Mouse (Mus musculus) liver, embryonic 13.5 days (tissue): ENCODE results near the gene Spaar. TPM values are rescaled to one million over a fixed set of nuclear protein-coding genes. Genes with fewer than 3 reads are reported as not detected.

Source experiments
- ATAC-seq: fragments of 200-750 bp; cut with Nextera tagmentation; 2 replicates; pipeline ENCODE4 v1.8.0; 2017; ENCODE audit warnings: low read depth, mild to moderate bottlenecking, moderate number of reproducible peaks, moderate library complexity
- DNase-seq: peaks from one replicate; pipeline ENCODE4 v3.0.0; 2022
- H3K27ac ChIP-seq: fragments of 300-500 bp; sonication (generic); 2 replicates; pipeline ENCODE4 v1.5.1; 2015; ENCODE audit warnings: moderate library complexity, mild to moderate bottlenecking, inconsistent platforms
- H3K27me3 ChIP-seq: fragments of 300-500 bp; sonication (generic); 2 replicates; pipeline ENCODE4 v1.6.1; 2015; ENCODE audit warnings: mild to moderate bottlenecking, inconsistent platforms
- H3K36me3 ChIP-seq: fragments of 300-500 bp; sonication (generic); 2 replicates; pipeline ENCODE4 v1.6.1; 2015; ENCODE audit warnings: mild to moderate bottlenecking, inconsistent platforms
- H3K4me1 ChIP-seq: fragments of 300-500 bp; sonication (generic); replicated peaks from 2 replicates; pipeline ENCODE4 v1.6.1; 2015; ENCODE audit warnings: inconsistent platforms
- H3K4me2 ChIP-seq: fragments of 300-500 bp; sonication (generic); 2 replicates; pipeline ENCODE4 v1.6.1; 2015; ENCODE audit warnings: inconsistent platforms, mild to moderate bottlenecking, moderate library complexity
- H3K4me3 ChIP-seq: fragments of 300-500 bp; sonication (generic); replicated peaks from 2 replicates; pipeline ENCODE4 v1.5.1; 2015; ENCODE audit warnings: mild to moderate bottlenecking, inconsistent platforms
- H3K9ac ChIP-seq: fragments of 300-500 bp; sonication (generic); 2 replicates; pipeline ENCODE4 v1.6.1; 2015; ENCODE audit warnings: mild to moderate bottlenecking, inconsistent platforms
- H3K9me3 ChIP-seq: fragments of 300-500 bp; sonication (generic); replicated peaks from 2 replicates; pipeline ENCODE4 v1.6.1; 2016; ENCODE audit warnings: inconsistent platforms
- WGBS: fragments of 180-500 bp; shearing (Covaris S2); methylation state at CpG from one replicate; pipeline ENCODE4 v1.1.7; 2015; ENCODE audit not compliant: insufficient replicate concordance; 5-methylcytosine and 5-hydroxymethylcytosine counted together
- polyA plus RNA-seq: library from polyadenylated mRNA; unstranded; fragments of >200 nt; fragmentation: Nextera tagmentation; extraction: Ambion mirVana; gene quantifications from 2 replicates; pipeline ENCODE4 v1.2.1, GENCODE M21; 2015

Spaar gene
- not detected in 2 replicates for polyA plus RNA-seq

DNA sequence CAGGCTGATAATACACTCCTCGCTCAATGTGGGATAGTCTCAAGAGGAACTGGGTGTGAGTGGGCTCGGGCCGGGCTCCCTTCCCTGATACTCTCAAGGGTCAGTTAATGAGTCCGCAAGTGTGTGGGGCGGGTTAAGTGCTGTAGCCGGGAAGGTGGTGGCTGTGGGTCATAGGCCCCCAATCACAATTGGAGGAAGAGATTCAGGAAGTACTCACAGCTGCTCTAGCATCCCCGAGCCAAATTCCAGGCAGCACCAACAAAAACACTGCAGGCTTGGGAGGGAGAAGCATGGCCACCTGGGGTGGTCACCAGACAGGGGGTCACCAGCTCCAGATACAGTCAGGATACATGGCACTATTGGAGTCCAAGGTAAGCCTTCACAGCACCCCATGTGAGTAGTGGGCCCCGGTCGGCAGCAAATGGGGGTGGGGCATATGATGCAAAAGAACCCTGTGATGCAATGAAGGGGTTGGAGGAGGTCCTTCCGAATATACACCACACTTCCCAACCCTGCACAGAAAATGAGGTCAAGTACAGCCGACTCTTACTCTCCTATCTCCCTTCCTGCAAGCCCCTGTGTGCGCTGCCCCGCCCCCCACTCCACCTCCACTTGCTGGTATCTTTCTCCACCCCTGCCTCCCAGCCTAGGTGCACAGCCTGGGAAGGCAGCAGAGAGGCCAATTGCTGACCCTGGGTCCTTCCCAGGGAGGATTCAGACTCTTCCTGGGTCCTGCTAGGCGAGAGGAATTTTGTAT is at the start of gene Spaar:
Gene Spaar (plus strand): TSS at position 241 of the 757 bp plus-strand sequence.
- WGBS = 19% methylated on average over 14 of the region's 14 CpGs
- Histone ChIP-seq H3K27ac (peak within 1 kb of the TSS; percentile 64), H3K27me3 (no peaks in the 10 kb centered on the region), H3K4me2 (peak within 1 kb of the TSS; percentile 28), H3K4me3 (no peak within 1 kb of the TSS), H3K36me3 (no peaks in the 10 kb centered on the region), H3K4me1 (peaks cover 54% of the 10 kb centered on the region), H3K9ac (no peak within 1 kb of the TSS), H3K9me3 (no peaks in the 10 kb centered on the region)
- DNase-seq (peak; percentile 22), ATAC-seq (peak; percentile 49; the same call in 1 of the 2 replicates)

DNA sequence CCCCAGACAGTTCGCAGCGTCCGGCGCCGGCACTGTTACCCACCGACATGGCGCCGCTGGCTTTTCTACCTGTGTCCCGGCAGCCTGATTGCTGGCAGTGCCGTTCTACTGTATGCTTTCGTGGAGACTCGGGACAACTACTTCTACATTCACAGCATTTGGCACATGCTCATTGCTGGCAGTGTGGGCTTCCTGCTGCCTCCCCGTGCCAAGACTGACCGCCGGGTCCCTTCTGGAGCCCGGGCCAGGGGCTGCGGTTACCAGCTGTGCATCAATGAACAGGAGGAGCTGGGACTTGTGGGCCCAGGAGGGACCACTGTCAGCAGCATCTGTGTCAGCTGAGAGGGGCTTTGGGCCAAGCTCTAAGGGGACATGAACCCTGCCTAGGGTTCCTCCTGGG is 39.8 kb upstream of the Spaar start:
- Histone ChIP-seq H3K4me1 (peaks cover 26% of the 10 kb centered on the region), H3K36me3 (no peaks in the 10 kb centered on the region), H3K9me3 (no peaks in the 10 kb centered on the region), H3K9ac (no peak overlapping the region), H3K4me3 (no peak overlapping the region), H3K4me2 (no peak overlapping the region), H3K27ac (no peak overlapping the region), H3K27me3 (no peaks in the 10 kb centered on the region)
- ATAC-seq (no peak), DNase-seq (no peak)
- WGBS = 83% methylated on average over 17 of the region's 17 CpGs

DNA sequence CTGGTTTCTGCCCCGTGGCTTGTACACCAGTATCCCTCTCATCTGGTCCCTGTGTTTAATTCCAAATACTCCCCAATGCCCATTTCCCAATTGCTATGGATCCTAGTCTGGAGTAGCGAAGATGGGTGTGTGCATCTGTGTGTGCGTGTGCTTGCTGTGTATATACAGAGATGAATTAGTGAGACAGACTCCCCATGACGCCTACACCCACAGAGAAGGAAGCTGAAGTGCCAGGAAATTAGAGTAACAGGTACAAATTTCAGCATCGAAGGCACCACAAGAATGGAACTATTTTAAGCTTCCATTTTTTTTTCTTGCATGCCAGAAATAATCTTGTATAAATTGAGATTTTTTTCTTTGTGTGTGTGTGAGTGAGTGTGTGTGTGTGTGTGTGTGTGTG is 38.8 kb upstream of the Spaar start:
- Histone ChIP-seq H3K36me3 (no peaks in the 10 kb centered on the region), H3K9me3 (no peaks in the 10 kb centered on the region), H3K4me2 (no peak overlapping the region), H3K4me3 (no peak overlapping the region), H3K9ac (no peak overlapping the region), H3K27me3 (no peaks in the 10 kb centered on the region), H3K27ac (no peak overlapping the region), H3K4me1 (peaks cover 35% of the 10 kb centered on the region)
- 62% methylated on average over 5 of the region's 5 CpGs for WGBS
- no peak for DNase-seq
- no peak for ATAC-seq

DNA sequence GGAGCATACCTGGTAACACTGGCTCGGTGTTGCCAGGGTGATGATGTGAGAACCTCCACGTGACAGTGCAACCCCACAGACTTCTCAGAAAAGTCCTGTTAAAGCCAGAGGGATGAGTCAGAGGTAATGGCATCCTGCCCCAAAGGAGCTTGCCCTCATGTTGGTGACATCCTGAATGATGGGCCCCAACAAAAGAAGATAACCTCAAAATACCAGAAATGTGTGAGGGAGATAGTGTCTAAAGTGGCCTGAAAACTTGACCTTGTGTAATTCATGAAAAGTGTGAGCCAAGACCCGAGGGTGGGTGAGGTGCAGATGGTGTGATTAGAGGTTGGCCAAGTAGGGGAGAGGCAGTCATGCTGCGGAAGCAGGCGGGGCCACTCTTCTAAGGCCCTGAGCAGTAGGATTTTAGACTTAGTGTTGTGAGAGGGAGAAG is 36.0 kb upstream of the Spaar start:
- H3K4me3 ChIP-seq = no peak overlapping the region
- peaks cover 35% of the 10 kb centered on the region for H3K4me1 ChIP-seq
- no peak overlapping the region for H3K27ac ChIP-seq
- no peaks in the 10 kb centered on the region for H3K36me3 ChIP-seq
- 17% methylated on average over 5 of the region's 5 CpGs for WGBS
- peaks cover 10% of the 10 kb centered on the region for H3K27me3 ChIP-seq
- H3K4me2 ChIP-seq = no peak overlapping the region
- DNase-seq (no peak), ATAC-seq (peak; percentile 50)
- H3K9ac ChIP-seq = no peak overlapping the region
- no peaks in the 10 kb centered on the region for H3K9me3 ChIP-seq

DNA sequence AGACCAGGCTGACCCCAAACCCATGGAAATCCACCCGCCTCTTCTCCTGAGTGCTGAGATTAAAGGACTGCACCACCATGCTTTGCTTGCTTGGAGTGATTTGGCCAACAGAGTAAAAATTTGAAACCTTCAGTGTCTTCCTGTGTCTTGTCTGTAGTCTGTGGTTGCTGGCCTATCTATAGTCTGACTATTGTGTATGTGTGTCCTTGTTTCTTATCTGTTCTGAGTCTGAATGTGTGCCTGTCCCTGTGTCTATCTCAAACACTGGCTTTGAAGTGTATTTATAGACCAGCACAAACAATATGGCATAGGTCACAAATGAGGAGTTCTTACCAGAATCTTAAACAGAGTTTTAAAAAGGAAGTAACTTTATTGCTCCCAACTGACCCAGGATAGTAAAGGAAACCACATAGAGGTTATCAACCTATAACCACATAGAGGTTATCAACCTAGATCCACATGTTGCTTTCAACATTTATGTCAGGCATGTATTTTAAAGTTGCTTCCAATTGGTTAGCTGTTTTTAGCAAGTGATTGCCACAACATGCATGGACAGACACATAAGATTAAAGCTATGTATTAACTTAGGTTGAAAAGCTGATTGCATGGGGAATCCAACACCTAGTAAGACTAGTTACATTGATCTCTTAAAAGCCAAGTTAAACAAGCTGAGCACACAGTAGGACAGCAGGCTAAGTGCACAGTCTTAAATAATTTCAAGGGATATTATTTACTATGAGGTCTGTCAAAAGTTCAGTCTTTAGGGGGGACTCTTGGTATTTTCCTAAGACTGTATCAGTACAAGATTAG is 35.2 kb upstream of the Spaar start:
- Histone ChIP-seq H3K4me2 (no peak overlapping the region), H3K36me3 (no peaks in the 10 kb centered on the region), H3K9ac (no peak overlapping the region), H3K27ac (no peak overlapping the region; the same call in 1 of the 2 replicates), H3K27me3 (peaks cover 10% of the 10 kb centered on the region), H3K9me3 (no peaks in the 10 kb centered on the region), H3K4me1 (peaks cover 35% of the 10 kb centered on the region), H3K4me3 (no peak overlapping the region)
- peak; percentile 40; the same call in 1 of the 2 replicates for ATAC-seq
- DNase-seq = no peak
- WGBS = 30% methylated on average over 1 of the region's 1 CpGs

DNA sequence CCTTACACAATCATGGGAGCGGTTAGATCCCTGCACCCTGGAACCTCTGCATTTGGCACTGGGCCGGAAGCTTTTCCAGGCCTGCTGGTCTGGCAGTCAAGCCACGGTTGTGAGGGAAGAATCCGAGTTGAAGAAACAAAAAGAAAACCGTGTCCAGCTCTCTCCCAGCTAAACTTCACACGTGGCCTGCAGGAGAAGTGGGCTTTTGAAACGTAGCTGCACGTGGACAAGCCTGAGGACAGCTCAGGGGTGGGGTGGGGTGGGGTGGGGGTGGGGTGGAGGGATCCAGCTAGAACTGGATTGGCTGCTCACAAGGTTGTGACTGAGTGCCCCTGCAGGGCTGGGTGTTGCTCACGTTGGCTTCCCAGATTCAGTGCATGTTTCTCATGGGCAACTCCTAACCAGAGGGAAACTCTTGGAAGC is 34.6 kb upstream of the Spaar start:
- no peak for DNase-seq
- no peak overlapping the region for H3K9ac ChIP-seq
- H3K9me3 ChIP-seq = no peaks in the 10 kb centered on the region
- no peak overlapping the region for H3K4me3 ChIP-seq
- H3K4me1 ChIP-seq = peaks cover 35% of the 10 kb centered on the region
- ATAC-seq = 0 out of 2 replicates have a peak, but pooled peaks have one; percentile 50
- H3K36me3 ChIP-seq = no peaks in the 10 kb centered on the region
- WGBS = 29% methylated on average over 9 of the region's 9 CpGs
- no peak overlapping the region for H3K27ac ChIP-seq
- H3K27me3 ChIP-seq = peaks cover 10% of the 10 kb centered on the region
- H3K4me2 ChIP-seq = no peak overlapping the region

DNA sequence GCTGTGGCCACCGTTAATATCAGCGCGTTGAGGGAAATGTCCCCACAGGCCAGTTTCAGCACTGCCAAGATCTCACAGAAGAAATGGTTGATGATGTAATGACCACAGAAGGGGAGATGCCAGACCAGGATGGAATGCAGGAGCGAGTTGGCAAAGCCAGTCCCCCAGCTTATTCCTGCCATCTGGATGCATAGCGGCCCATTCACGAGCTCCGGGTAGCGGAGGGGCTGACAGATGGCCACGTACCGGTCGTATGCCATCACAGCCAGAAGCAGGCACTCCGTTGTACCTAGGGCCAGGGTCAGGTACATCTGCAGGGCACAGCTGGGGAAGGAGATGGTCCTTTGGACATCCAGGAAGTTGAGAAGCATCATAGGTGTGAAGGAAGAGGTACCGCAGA is 33.3 kb upstream of the Spaar start:
- Histone ChIP-seq H3K27me3 (peaks cover 14% of the 10 kb centered on the region), H3K4me2 (no peak overlapping the region), H3K27ac (no peak overlapping the region), H3K4me1 (peaks cover 35% of the 10 kb centered on the region), H3K9me3 (no peaks in the 10 kb centered on the region), H3K4me3 (no peak overlapping the region), H3K36me3 (no peaks in the 10 kb centered on the region), H3K9ac (no peak overlapping the region)
- ATAC-seq (no peak), DNase-seq (no peak)
- WGBS = 87% methylated on average over 13 of the region's 13 CpGs

DNA sequence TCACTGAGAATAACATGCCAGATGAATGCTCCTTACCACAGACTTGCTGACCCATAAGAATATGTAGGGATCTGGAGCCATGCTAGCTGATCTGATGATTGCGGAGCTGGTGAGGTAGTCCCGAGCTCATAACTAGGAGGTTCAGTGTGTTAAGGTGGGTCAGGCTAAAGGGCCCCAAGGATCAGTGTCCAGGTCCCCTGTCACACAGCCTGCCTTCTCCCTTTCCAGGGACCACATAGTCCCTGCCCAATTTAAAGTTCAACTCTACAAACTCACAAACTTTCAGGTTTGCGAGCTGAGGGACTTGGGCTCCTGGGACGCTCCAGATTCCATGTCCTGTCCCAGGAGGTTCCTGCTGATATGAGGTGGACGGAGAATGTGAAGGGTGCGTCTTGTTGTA is 29.1 kb upstream of the Spaar start, which contains the start of gene Olfr70:
Gene Olfr70 (minus strand): TSS at position 101 of the 400 bp plus-strand sequence.
- 77% methylated on average over 6 of the region's 6 CpGs for WGBS
- Histone ChIP-seq H3K4me2 (no peak within 1 kb of the TSS), H3K27ac (no peak within 1 kb of the TSS), H3K4me3 (no peak within 1 kb of the TSS), H3K36me3 (no peaks in the 10 kb centered on the region), H3K27me3 (peaks cover 14% of the 10 kb centered on the region), H3K9ac (no peak within 1 kb of the TSS), H3K4me1 (peaks cover 2% of the 10 kb centered on the region), H3K9me3 (no peaks in the 10 kb centered on the region)
- ATAC-seq (no peak), DNase-seq (no peak)

DNA sequence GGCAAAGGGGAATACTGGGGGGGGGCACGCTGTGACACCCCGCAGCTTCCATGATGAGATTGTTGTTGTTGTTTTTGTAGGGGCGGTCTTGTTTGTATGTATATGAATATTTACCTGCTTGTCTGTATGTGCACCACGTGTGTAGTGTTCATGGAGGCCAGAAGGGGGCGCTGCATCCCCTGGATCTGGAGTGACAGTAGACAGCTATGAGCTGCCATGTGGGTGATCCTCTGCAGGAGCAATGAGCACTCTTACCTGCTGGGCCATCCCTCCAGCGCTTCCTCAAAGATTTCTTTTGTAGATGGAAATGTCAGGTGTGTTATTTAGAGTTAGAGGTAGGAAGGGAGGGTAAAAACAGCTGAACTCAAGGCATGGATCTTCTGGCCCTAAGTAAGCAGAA is 26.4 kb upstream of the Spaar start:
- WGBS = 65% methylated on average over 6 of the region's 6 CpGs
- Histone ChIP-seq H3K9me3 (no peaks in the 10 kb centered on the region), H3K27me3 (peaks cover 10% of the 10 kb centered on the region; the same call in 1 of the 2 replicates), H3K27ac (no peak overlapping the region), H3K9ac (no peak overlapping the region), H3K4me1 (no peaks in the 10 kb centered on the region), H3K4me2 (no peak overlapping the region), H3K36me3 (no peaks in the 10 kb centered on the region), H3K4me3 (no peak overlapping the region)
- DNase-seq = no peak
- ATAC-seq = no peak

DNA sequence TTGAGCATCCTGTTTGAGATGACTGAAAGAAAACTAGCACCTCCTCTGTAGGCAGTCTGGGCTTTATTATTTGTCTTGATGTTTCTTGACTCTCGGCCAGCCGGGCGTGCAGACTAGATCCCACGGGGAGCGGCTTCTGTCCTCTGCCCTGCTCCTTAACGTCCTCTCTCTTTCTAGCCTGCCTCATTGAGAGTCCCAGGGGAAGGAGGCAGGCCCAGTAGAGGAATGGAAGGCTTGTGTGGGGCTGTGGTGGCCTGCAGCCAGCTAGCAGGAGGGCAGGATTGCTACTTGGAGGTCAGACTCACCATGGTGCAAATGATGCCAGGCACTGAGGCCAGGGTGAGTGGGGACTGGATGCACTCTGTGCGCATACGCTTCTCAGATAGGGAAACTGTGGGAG is 26.0 kb upstream of the Spaar start:
- H3K4me2 ChIP-seq = no peak overlapping the region

DNA sequence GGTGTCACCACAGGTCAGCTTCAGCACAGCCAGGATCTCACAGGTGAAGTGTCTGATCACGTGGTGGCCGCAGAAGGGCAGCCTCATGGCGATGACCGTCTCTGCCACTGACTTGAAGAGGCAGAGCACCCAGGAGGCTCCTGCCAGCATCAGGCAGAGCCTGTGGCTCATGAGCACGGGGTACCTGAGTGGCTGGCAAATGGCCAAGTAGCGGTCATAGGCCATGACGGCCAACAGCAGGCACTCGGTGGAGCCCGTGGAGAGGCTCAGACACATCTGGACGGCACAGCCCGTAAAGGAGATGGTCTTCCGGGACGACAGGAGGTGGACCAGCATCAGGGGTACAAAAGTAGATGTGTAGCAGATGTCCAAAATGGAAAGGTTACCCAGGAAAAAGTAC is 23.8 kb upstream of the Spaar start:
- no peak overlapping the region for H3K27ac ChIP-seq
- ATAC-seq (no peak), DNase-seq (no peak)

More for the DNA sequence above, 26.0 kb upstream of the Spaar start:
- WGBS = 83% methylated on average over 8 of the region's 8 CpGs
- Histone ChIP-seq H3K9ac (no peak overlapping the region), H3K36me3 (no peaks in the 10 kb centered on the region), H3K27me3 (peaks cover 10% of the 10 kb centered on the region; the same call in 1 of the 2 replicates), H3K4me3 (no peak overlapping the region), H3K9me3 (no peaks in the 10 kb centered on the region), H3K4me1 (no peaks in the 10 kb centered on the region), H3K27ac (no peak overlapping the region)
- DNase-seq (no peak), ATAC-seq (no peak)

More for the DNA sequence above, 23.8 kb upstream of the Spaar start:
- Histone ChIP-seq H3K36me3 (no peaks in the 10 kb centered on the region), H3K4me1 (no peaks in the 10 kb centered on the region), H3K27me3 (0 out of 2 replicates have a peak, but pooled peaks cover 7% of the 10 kb centered on the region), H3K4me2 (no peak overlapping the region), H3K4me3 (no peak overlapping the region), H3K9me3 (no peaks in the 10 kb centered on the region), H3K9ac (no peak overlapping the region)
- 70% methylated on average over 13 of the region's 13 CpGs for WGBS
